Mouse (Mus musculus): ENCODE measurements around the gene Tubb4a.

- TF ChIP-seq GATA1 (IDR thresholded peaks at IDR 0.05; ENCODE audit: borderline replicate concordance, low read length) = no peak
- TF ChIP-seq FLI1 (IDR thresholded peaks at IDR 0.05; ENCODE audit: low read length) = no peak
These were observed 7.7 kb downstream of the Tubb4a start for GRCm38 (mm10) chr17:57079919-57080318.
